Comparison of ENCODE assay signal across 19 mouse cellular contexts in genomic region chr6:34902578-34902977, GRCm38 (mm10). TPM values are rescaled to one million over a fixed set of nuclear protein-coding genes. Genes with fewer than 3 reads are reported as not detected.
DNase-seq lines count a peak whose midpoint lies in the region; ATAC-seq and TF ChIP-seq lines count a peak whose summit lies in the region.
"Had no signal": no experiment of that assay in that cellular context is flagged by ENCODE, and none has a peak within 500 bp of the region (broad histone marks: within the 10 kb centered on the region; RNA-seq: fewer than 3 reads in every experiment).

No protein-coding gene starts in this region.

- peaks cover 40% of the 10 kb centered on the region for H3K36me3 ChIP-seq in heart, embryonic 16.5 days (ENCODE audit: control insufficient read depth, insufficient read depth)
- no peaks in the 10 kb centered on the region; the same call in 1 of the 2 replicates for H3K36me3 ChIP-seq in heart, adult 2 months (ENCODE audit: control insufficient read depth, insufficient read depth, low read length)
- H3K36me3 ChIP-seq in spleen, adult 2 months (ENCODE audit: control insufficient read depth, insufficient read depth, low read length), result peaks cover 29% of the 10 kb centered on the region

- no peak for TF ChIP-seq POLR2A in heart, adult 2 months (IDR thresholded peaks at IDR 0.05; ENCODE audit: insufficient read depth, low read depth, low read length)
- no peak for TF ChIP-seq POLR2A in spleen, adult 2 months (IDR thresholded peaks at IDR 0.05; ENCODE audit: low read depth, low read length)

- no peak for TF ChIP-seq CTCF in heart, adult 2 months (IDR thresholded peaks at IDR 0.05)
- no peak for TF ChIP-seq CTCF in spleen, adult 2 months (IDR thresholded peaks at IDR 0.05; ENCODE audit: extremely low read depth, insufficient read depth, insufficient read length, insufficient replicate concordance)

- no peak for ATAC-seq in heart, embryonic 16.5 days (replicated peaks; ENCODE audit: extremely low read depth, insufficient read depth, low FRiP score)
- ATAC-seq: midbrain, embryonic 16.5 days had no signal

- TF ChIP-seq EP300 in heart, adult 2 months (IDR thresholded peaks at IDR 0.05; ENCODE audit: insufficient read depth, low read depth, low read length), result no peak

- H3K4me3 ChIP-seq in heart, embryonic 16.5 days (ENCODE audit: low read length), result no peak overlapping the region; the same call in 1 of the 2 replicates
- no peak overlapping the region for H3K4me3 ChIP-seq in heart, adult 2 months
- H3K4me3 ChIP-seq in spleen, adult 2 months (ENCODE audit: extremely low read depth, insufficient read depth, insufficient read length), result 0 out of 2 replicates have a peak overlapping the region, but pooled peaks have one; percentile 3
- H3K4me3 ChIP-seq: limb, embryonic 15.5 days; megakaryocyte, embryonic 14.5 days had no signal

- peak overlapping the region; percentile 51 for H3K27ac ChIP-seq in heart, embryonic 16.5 days (ENCODE audit: low read length)
- no peak overlapping the region for H3K27ac ChIP-seq in heart, adult 2 months
- H3K27ac ChIP-seq in spleen, adult 2 months (ENCODE audit: insufficient read depth, low read length), result peak overlapping the region; percentile 89; the same call in 1 of the 2 replicates
- H3K27ac ChIP-seq: kidney, postnatal 0 days; limb, embryonic 15.5 days had no signal

- no peaks in the 10 kb centered on the region for H3K9me3 ChIP-seq in heart, embryonic 16.5 days (replicated peaks; ENCODE audit: control insufficient read depth, low read length)
- H3K9me3 ChIP-seq: limb, embryonic 15.5 days; megakaryocyte, embryonic 14.5 days had no signal

- peaks cover 40% of the 10 kb centered on the region for H3K4me1 ChIP-seq in heart, embryonic 16.5 days (ENCODE audit: control insufficient read depth, insufficient read depth, low read length)
- H3K4me1 ChIP-seq in heart, adult 2 months (ENCODE audit: control insufficient read depth, insufficient read depth, low read length), result peaks cover 4% of the 10 kb centered on the region
- peaks cover 14% of the 10 kb centered on the region; the same call in 1 of the 2 replicates for H3K4me1 ChIP-seq in spleen, adult 2 months (ENCODE audit: control insufficient read depth, insufficient read depth, insufficient read length)
- H3K4me1 ChIP-seq: limb, embryonic 15.5 days had no signal

- 65% methylated on average over 7 of the region's 7 CpGs for WGBS in heart, embryonic 16.5 days
- WGBS in heart, adult 2 months, result 84% methylated on average over 7 of the region's 7 CpGs
- WGBS in spleen, adult 2 months, result 86% methylated on average over 7 of the region's 7 CpGs

- peak overlapping the region; percentile 28 for H3K4me2 ChIP-seq in heart, embryonic 16.5 days (ENCODE audit: low read depth, low read length)
- H3K4me2 ChIP-seq: limb, embryonic 15.5 days had no signal

- intact Hi-C loops in heart, adult 2 months (cut with DNase I), result no loop called here

- H3K9ac ChIP-seq in heart, embryonic 16.5 days (ENCODE audit: low read length), result peak overlapping the region; percentile 5; the same call in 1 of the 2 replicates
- no peak overlapping the region for H3K9ac ChIP-seq in heart, adult 2 months (ENCODE audit: low read depth, low read length)
- H3K9ac ChIP-seq: forebrain, postnatal 0 days; limb, embryonic 15.5 days had no signal

- DNase-seq in heart, adult 2 months, result no peak
- no peak for DNase-seq in spleen, adult 2 months (ENCODE audit: low read depth in 1 of 2, low spot score in 2 of 2)
- DNase-seq in spleen, adult 12 weeks (ENCODE audit: low spot score), result no peak
- peak; percentile 54 for DNase-seq in lung, postnatal 10 days
- DNase-seq in ovary, postnatal 10 days (ENCODE audit: low spot score), result no peak
- no peak for DNase-seq in cerebellum, postnatal 14 days
- DNase-seq: forebrain, postnatal 0 days; right cerebral cortex, postnatal 14 days had no signal

- H3K27me3 ChIP-seq in heart, embryonic 16.5 days (ENCODE audit: control insufficient read depth, insufficient read depth, low read length), result no peaks in the 10 kb centered on the region
- no peaks in the 10 kb centered on the region for H3K27me3 ChIP-seq in heart, adult 2 months (ENCODE audit: control insufficient read depth, insufficient read depth, low read length)
- no peaks in the 10 kb centered on the region for H3K27me3 ChIP-seq in spleen, adult 2 months (ENCODE audit: control insufficient read depth, insufficient read depth, low read length)
- H3K27me3 ChIP-seq: limb, embryonic 15.5 days; megakaryocyte, embryonic 14.5 days had no signal

- no peaks in the 10 kb centered on the region for H3K79me2 ChIP-seq in heart, adult 2 months (replicated peaks; ENCODE audit: control insufficient read depth, insufficient read depth, low read length)

RNA-seq across cellular contexts. Expression of gene Wdr91, which starts 8.1 kb away (rescaled TPM):
- polyA plus RNA-seq in heart, embryonic 16.5 days (2015; fragmentation: Nextera tagmentation; extraction: Ambion mirVana), result 8.3 and 9.5 TPM in 2 replicates
- total RNA-seq in heart, adult 2 months (2021), result 10 to 100 TPM; 12.7 to 13.4 TPM
- polyA plus RNA-seq in heart, adult 2 months (2012; rRNA removed), result 8.1 and 13.3 TPM in 2 replicates
- polyA plus RNA-seq in spleen, adult 2 months (2012; rRNA removed), result 32.9 and 36.5 TPM in 2 replicates

RNA-seq across cellular contexts. Expression of gene Stra8, which starts 17.4 kb away (rescaled TPM):
- polyA plus RNA-seq in heart, embryonic 16.5 days (2015; fragmentation: Nextera tagmentation; extraction: Ambion mirVana), result 0.30 TPM in 1 of 2 replicates, not detected in the other
- not detected for total RNA-seq in heart, adult 2 months (2021)
- polyA plus RNA-seq in heart, adult 2 months (2012; rRNA removed), result not detected in 2 replicates
- polyA plus RNA-seq in spleen, adult 2 months (2012; rRNA removed), result not detected in 2 replicates
- total RNA-seq: adrenal gland, postnatal 4 days; forebrain, postnatal 0 days; gastrocnemius, adult 8-10 months; hematopoietic stem cell, adult 5-6 weeks; layer of hippocampus, postnatal 10 days; left cerebral cortex, postnatal 14 days had no signal
- polyA plus RNA-seq: embryonic facial prominence, embryonic 11.5 days; forebrain, postnatal 0 days; kidney, postnatal 0 days; limb, embryonic 15.5 days; midbrain, embryonic 16.5 days had no signal

RNA-seq across cellular contexts. Expression of gene Cyren, which starts 24.7 kb away (rescaled TPM):
- 9.0 and 9.7 TPM in 2 replicates for polyA plus RNA-seq in heart, embryonic 16.5 days (2015; fragmentation: Nextera tagmentation; extraction: Ambion mirVana)
- 1 to 10 TPM; 3.5 to 5.5 TPM for total RNA-seq in heart, adult 2 months (2021)
- 5.8 and 6.2 TPM in 2 replicates for polyA plus RNA-seq in heart, adult 2 months (2012; rRNA removed)
- polyA plus RNA-seq in spleen, adult 2 months (2012; rRNA removed), result 8.0 and 8.1 TPM in 2 replicates

RNA-seq across cellular contexts. Expression of gene Tmem140, which starts 39.6 kb away (rescaled TPM):
- 2.5 TPM in 2 replicates for polyA plus RNA-seq in heart, embryonic 16.5 days (2015; fragmentation: Nextera tagmentation; extraction: Ambion mirVana)
- 10 to 100 TPM; 22.9 TPM for total RNA-seq in heart, adult 2 months (2021)
- 18.2 and 23.5 TPM in 2 replicates for polyA plus RNA-seq in heart, adult 2 months (2012; rRNA removed)
- 15.0 and 17.4 TPM in 2 replicates for polyA plus RNA-seq in spleen, adult 2 months (2012; rRNA removed)
